Mouse (Mus musculus): ENCODE data around the gene B3gat3.
"Not testable (repeated sequence)": the region's sequence is repeated elsewhere in the genome, so short reads cannot be mapped to it uniquely, and the experiment has no call there.

B3gat3 gene

GRCm38 (mm10) chr19:8920073-8920736, at the start of gene B3gat3:
TSS of gene B3gat3 (plus strand) at chr19:8920374.
- DNase-seq (ENCODE audit: low read depth), result peak; percentile 91

DNA sequence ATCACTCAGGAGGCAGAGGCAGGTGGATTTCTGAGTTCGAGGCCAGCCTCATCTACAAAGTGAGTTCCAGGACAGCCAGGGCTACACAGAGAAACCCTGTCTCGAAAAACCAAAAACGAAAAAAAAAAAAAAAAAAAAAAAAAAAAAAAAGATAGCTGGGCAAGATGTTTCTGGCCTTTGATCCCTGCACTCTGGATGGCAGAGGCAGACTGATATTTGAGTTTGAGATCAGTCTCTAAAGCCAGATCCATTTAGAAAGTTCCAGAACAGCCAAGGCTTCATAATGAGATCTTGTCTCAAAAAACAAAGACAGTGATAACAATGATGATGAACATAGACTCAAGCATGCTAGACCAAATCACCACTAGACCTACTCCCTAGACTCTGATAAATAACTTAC, 49.8 kb upstream of the B3gat3 start:
- DNase-seq (ENCODE audit: low read depth), result not testable (repeated sequence)

- no peak for DNase-seq (ENCODE audit: low read depth)
These were observed 49.3 kb upstream of the B3gat3 start for GRCm38 (mm10) chr19:8870838-8871237.

GRCm38 (mm10) chr19:8871267-8872186, 48.6 kb upstream of the B3gat3 start, which contains the start of gene Ubxn1:
TSS of gene Ubxn1 (plus strand) at chr19:8871496.
- peak; percentile 97 for DNase-seq (ENCODE audit: low read depth)

- DNase-seq (ENCODE audit: low read depth), result peak; percentile 23
These were observed 47.8 kb upstream of the B3gat3 start for GRCm38 (mm10) chr19:8872266-8872840.

DNA sequence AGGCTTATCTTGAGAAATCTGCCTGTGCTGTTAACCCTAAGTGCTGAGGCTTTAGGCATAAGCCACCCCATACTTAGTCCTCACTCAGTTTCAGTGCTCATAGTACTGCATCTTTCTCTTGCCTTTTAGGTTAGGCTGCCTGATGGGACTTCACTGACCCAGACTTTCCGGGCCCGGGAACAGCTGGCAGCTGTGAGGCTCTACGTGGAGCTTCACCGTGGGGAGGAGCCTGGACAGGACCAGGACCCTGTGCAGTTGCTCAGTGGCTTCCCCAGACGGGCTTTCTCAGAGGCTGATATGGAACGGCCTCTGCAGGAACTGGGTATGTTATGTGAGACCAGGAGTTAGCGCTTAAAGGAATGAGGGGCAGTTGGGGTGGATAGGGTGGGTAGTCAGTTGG, 45.1 kb upstream of the B3gat3 start:
- DNase-seq (ENCODE audit: low read depth), result no peak

DNA sequence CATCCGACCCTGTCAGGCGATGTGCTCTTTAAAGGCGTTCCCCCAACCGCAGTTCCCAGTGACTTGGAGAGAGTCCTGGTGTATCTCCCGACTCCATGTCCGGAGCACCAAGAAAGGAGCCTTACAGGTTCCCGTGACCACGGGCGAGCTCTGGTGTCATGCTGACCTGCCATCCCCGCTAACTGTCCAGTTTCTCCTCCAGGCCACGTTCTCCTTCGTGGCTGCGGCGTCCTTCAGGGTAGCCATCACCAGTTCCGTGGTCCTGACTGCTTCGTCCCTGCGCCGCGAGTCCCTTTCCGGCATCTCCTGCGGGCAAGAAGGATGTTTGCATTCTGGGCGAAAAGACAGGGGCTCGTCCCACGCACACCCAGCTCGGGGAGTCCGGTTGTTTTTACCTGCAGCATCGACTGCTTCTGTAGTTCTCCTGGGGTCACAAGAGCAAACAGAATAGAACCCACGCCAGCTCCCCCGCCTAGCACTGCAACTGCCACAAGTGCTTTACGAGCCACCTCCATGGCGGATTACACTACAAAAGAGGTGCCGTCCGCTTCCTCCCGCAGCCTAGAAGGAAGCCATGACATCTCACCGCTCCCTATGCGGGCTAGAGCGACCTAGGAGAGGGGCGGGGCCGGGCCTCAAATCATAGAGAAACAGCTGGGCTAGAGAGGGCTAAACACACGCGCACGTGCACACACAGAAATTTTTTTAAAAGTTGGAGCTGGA, 39.7 kb upstream of the B3gat3 start, which contains the start of gene Uqcc3:
Uqcc3 (minus strand) TSS at position 613 of the 723 bp plus-strand sequence.
- peak; percentile 92 for DNase-seq (ENCODE audit: low read depth)

- no peak for DNase-seq (ENCODE audit: low read depth)
These were observed 39.2 kb upstream of the B3gat3 start for GRCm38 (mm10) chr19:8881034-8881392.

DNA sequence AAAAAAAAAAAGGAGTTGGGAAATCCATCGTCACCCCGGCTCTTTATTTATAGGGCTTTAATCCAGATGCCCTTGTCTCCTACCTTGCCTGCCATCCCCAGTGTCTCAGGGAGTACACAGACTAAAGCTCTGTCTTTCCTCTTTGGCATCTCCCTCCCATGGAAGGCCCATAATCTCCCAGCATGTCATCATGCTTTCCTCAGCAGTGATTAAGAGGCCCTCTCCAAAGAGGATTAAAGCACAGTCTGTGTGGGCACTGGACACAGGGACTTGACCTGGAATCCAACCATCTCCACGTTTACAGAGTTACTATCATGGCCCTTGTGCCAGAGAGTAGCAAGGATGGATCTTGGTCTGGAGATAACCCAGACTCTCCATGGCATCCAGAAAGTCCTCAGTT, 36.6 kb upstream of the B3gat3 start, which contains the start of the genes Lbhd1 and Gm49403:
Lbhd1 (plus strand) TSS at position 117 of the 400 bp plus-strand sequence.
Gm49403 (plus strand) TSS at position 315 of the 400 bp plus-strand sequence.
- DNase-seq (ENCODE audit: low read depth), result no peak

DNA sequence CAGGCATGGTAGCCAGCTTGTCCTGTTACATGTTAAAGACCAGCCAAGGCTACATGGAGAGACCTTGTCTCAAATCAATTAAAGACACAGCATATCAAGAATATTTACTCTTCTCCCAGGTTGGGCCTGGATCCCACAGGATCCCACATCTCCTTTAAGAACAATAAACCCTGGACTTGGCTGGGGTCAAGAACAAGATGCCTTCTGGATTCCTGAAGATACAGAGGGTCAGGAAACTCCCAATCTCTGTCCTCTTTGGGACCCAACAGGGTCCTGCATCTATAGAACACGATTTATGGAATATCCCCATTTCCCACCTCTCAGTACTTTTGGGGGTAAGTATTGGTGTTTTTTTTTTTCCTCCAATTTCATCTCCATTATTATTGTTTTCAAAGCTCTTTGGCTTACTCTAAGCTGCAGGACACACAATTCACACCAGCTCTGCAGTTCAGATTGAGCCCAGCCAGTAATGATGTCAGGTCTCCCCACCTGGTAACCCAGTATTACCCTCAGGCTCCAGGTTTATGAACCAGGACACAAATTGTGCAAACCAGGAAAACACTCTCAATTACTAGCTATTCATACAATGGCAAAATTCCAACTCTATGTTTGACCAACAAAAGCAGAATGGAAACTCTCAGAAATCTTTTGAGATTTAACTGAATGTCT, 33.1 kb upstream of the B3gat3 start:
- peak; percentile 15 for DNase-seq (ENCODE audit: low read depth)

- DNase-seq (ENCODE audit: low read depth), result no peak
These were observed 32.4 kb upstream of the B3gat3 start for GRCm38 (mm10) chr19:8887585-8888463.

GRCm38 (mm10) chr19:8888511-8889385, 31.4 kb upstream of the B3gat3 start, which contains the start of the genes 1810009A15Rik and Gm49416:
TSS of gene 1810009A15Rik (plus strand) at chr19:8888853.
TSS of gene Gm49416 (plus strand) at chr19:8888926.
- DNase-seq (ENCODE audit: low read depth), result peak; percentile 99

DNA sequence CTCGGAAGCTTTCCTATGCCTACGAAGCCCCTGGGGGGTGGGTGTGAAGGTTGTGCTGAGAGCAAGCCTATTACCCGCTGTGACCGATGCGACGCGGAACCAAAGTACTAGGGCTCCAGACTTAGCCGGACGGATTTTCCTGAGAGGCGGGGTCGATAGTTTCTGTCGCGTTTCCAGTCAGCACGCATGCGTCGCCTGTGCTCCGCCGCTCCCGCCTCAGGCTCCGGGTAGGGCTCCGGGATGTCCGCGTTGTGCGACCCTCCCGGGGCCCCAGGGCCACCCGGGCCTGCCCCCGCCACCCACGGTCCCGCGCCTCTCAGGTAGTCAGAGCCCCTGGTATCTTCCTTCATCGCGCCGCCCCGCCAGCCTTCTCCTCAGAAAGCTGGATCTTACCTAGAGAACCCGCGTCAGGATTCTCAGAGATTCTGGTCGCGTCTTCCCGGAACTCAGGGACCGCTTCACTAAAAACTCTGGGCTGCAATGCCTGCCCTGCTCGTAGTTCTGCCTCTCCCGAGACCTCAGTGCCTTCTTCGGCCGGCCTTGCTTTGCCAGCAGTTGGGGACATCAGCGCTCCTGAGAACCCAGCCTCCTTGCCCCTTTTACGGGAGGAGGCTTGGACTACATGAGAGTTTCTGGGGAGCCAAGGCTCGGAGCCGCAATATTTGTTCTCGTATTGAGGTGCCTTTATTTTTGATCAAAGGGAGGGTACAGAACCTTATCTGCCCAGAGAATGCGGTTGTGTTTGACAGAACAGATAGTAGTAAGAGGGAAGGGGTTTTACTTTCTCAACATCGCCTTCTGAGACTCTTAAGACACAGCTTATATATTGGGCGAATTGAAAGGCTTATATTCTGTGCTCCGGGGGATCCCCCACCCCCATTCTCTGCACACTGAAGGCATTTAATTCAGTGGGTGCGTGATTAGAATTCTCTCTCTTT, 27.1 kb upstream of the B3gat3 start, which contains the start of gene Ints5:
Ints5 (plus strand) TSS at position 177 of the 938 bp plus-strand sequence.
- peak; percentile 95 for DNase-seq (ENCODE audit: low read depth)

DNA sequence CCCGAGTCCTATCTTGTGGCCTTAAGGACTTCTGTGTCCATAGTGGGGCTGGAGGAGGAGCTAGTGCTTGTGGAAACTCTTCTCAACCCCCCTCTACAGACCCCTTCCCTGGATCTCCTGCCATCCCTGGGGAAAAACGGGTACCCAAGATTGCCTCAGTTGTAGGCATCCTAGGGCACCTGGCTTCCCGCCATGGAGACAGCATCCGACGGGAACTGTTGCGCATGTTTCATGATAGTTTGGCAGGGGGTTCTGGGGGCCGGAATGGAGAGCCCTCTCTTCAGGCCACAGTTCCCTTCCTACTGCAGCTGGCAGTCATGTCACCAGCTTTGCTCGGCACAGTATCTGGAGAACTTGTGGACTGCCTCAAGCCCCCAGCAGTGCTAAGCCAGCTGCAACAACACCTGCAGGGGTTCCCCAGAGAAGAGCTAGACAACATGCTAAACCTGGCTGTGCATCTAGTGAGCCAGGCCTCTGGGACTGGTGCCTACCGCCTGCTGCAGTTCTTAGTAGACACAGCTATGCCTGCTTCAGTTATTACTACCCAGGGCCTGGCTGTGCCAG, 24.7 kb upstream of the B3gat3 start:
- DNase-seq (ENCODE audit: low read depth), result no peak

GRCm38 (mm10) chr19:8896231-8896630, 23.9 kb upstream of the B3gat3 start:
- DNase-seq (ENCODE audit: low read depth), result not testable (repeated sequence)

DNA sequence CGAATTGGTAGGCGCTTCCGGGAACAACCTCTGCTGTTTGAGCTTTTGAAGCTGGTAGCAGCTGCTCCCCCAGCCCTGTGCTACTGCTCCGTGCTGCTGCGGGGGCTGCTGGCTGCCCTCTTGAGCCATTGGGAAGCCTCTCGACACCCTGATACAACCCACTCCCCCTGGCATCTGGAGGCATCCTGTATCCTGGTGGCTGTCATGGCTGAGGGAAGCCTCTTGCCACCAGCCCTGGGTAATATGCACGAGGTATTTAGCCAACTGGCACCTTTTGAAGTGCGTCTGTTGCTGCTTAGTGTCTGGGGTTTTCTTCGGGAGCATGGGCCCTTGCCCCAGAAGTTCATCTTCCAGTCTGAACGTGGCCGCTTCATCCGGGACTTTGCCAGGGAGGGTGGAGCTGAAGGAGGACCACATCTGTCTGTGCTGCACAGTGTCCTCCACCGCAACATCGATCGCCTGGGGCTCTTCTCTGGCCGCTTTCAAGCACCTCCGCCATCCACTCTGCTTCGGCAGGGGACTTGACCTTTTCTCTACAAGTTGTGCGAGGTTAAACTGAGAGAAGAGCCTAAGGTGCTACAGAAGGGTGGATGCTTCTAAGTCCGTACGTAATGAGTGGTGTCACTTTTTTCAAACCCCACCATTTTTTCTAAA, 22.8 kb upstream of the B3gat3 start:
- DNase-seq (ENCODE audit: low read depth), result peak; percentile 31
